In genomic region chr1:136524917-136525316, GRCm38 (mm10) we compare ENCODE assay signal across 9 mouse cellular contexts. TPM values are rescaled to one million over a fixed set of nuclear protein-coding genes. Genes with fewer than 3 reads are reported as not detected.
A peak's percentile ranks its signal among the peaks of the same experiment; 100 is the strongest.
DNase-seq lines count a peak whose midpoint lies in the region; ATAC-seq and TF ChIP-seq lines count a peak whose summit lies in the region.
"Had no signal": no experiment of that assay in that cellular context is flagged by ENCODE, and none has a peak within 500 bp of the region (broad histone marks: within the 10 kb centered on the region; RNA-seq: fewer than 3 reads in every experiment).

No protein-coding gene starts in this region.

- peak; percentile 95 for TF ChIP-seq CTCF in intestine, postnatal 0 days (IDR thresholded peaks at IDR 0.05; ENCODE audit: low read depth)

- no peak for ATAC-seq in intestine, postnatal 0 days
- no peak for ATAC-seq in intestine, embryonic 16.5 days

- no peak overlapping the region for H3K4me2 ChIP-seq in intestine, postnatal 0 days (replicated peaks; ENCODE audit: low read depth)
- H3K4me2 ChIP-seq in intestine, embryonic 16.5 days (ENCODE audit: low read depth, low read length): no peak overlapping the region

- no peak overlapping the region for H3K9ac ChIP-seq in intestine, postnatal 0 days (ENCODE audit: low read depth, low read length)
- H3K9ac ChIP-seq in intestine, embryonic 16.5 days (ENCODE audit: low read depth, low read length): no peak overlapping the region

- H3K4me1 ChIP-seq in intestine, postnatal 0 days (replicated peaks; ENCODE audit: control insufficient read depth, insufficient read depth, low read length): no peaks in the 10 kb centered on the region
- H3K4me1 ChIP-seq in intestine, embryonic 16.5 days (ENCODE audit: control insufficient read depth, insufficient read depth, low read length): no peaks in the 10 kb centered on the region

- WGBS in intestine, postnatal 0 days: 33% methylated on average over 2 of the region's 2 CpGs
- WGBS in intestine, embryonic 16.5 days: 28% methylated on average over 2 of the region's 2 CpGs

- H3K27ac ChIP-seq in intestine, postnatal 0 days (ENCODE audit: low read depth, low read length): no peak overlapping the region
- H3K27ac ChIP-seq in intestine, embryonic 16.5 days (ENCODE audit: low read length): no peak overlapping the region

- peaks cover 25% of the 10 kb centered on the region for H3K36me3 ChIP-seq in intestine, postnatal 0 days (ENCODE audit: control insufficient read depth, insufficient read depth)
- H3K36me3 ChIP-seq in intestine, embryonic 16.5 days (ENCODE audit: control insufficient read depth, insufficient read depth, low read length): no peaks in the 10 kb centered on the region

- H3K27me3 ChIP-seq in intestine, postnatal 0 days (replicated peaks; ENCODE audit: control insufficient read depth, insufficient read depth, low read length): no peaks in the 10 kb centered on the region
- no peaks in the 10 kb centered on the region for H3K27me3 ChIP-seq in intestine, embryonic 16.5 days (replicated peaks; ENCODE audit: control insufficient read depth, insufficient read depth, low read length)

- DNase-seq in adrenal gland, adult (ENCODE audit: inconsistent age in 2 of 2, low spot score in 1 of 2): peak; percentile 39 to 81
- DNase-seq in embryo, embryonic 10 days (ENCODE audit: low spot score): peak; percentile 80
- DNase-seq in heart, postnatal 14 days: peak; percentile 69 to 77
- DNase-seq in left cerebral cortex, postnatal 36 days (ENCODE audit: low spot score in 2 of 2): peak; percentile 42 to 61
- DNase-seq in monocyte, adult 2 months (ENCODE audit: low read depth in 1 of 2, low spot score in 2 of 2): peak; percentile 7 to 15
- peak; percentile 21 for DNase-seq in telencephalon, adult 2 months (ENCODE audit: low read depth, low spot score)

- intact Hi-C loops in heart, postnatal 14 days (cut with DNase I): loop anchor here (5.0 kb wide), 1 partner anchor 353 kb away; no protein-coding TSS in a partner anchor
- intact Hi-C loops in left cerebral cortex, postnatal 36 days (cut with DNase I): loop anchor here (10.0 kb wide), 1 partner anchor 230 kb away; no protein-coding TSS in a partner anchor

- no peak overlapping the region for H3K4me3 ChIP-seq in intestine, postnatal 0 days (ENCODE audit: low read depth, low read length)
- H3K4me3 ChIP-seq in intestine, embryonic 16.5 days (ENCODE audit: low read length): no peak overlapping the region
- H3K4me3 ChIP-seq: myocyte had no signal

- no peaks in the 10 kb centered on the region for H3K9me3 ChIP-seq in intestine, postnatal 0 days (ENCODE audit: control insufficient read depth)
- H3K9me3 ChIP-seq in intestine, embryonic 16.5 days (ENCODE audit: control insufficient read depth, low read length): no peaks in the 10 kb centered on the region

RNA-seq across cellular contexts. Expression of gene Kif14, which starts 58.8 kb away (rescaled TPM):
- 0.50 and 0.58 TPM in 2 replicates for polyA plus RNA-seq in intestine, postnatal 0 days (2015; fragmentation: Nextera tagmentation; extraction: Ambion mirVana)
- polyA plus RNA-seq in intestine, embryonic 16.5 days (2015; fragmentation: Nextera tagmentation; extraction: Ambion mirVana): 2.5 and 2.7 TPM in 2 replicates
- 1 to 10 TPM in 1 of 2 experiments, under 1 TPM in 1; 0.81 to 1.2 TPM for total RNA-seq in heart, postnatal 14 days (2021)
- under 1 TPM; 0.07 to 0.20 TPM for total RNA-seq in left cerebral cortex, postnatal 36 days (2021)

Comparison
In these comparisons a context has a peak if more than half of its experiments do, and no peak if none do; other contexts are left out.
1. DNase-seq: peak in every context shown above with its lines; median percentile 80 in embryo, embryonic 10 days; 73 in heart, postnatal 14 days; 60 in adrenal gland, adult; 52 in left cerebral cortex, postnatal 36 days; 21 in telencephalon, adult 2 months; 11 in monocyte, adult 2 months.